19 mouse cellular contexts compared by ENCODE assay signal in the genomic region with DNA sequence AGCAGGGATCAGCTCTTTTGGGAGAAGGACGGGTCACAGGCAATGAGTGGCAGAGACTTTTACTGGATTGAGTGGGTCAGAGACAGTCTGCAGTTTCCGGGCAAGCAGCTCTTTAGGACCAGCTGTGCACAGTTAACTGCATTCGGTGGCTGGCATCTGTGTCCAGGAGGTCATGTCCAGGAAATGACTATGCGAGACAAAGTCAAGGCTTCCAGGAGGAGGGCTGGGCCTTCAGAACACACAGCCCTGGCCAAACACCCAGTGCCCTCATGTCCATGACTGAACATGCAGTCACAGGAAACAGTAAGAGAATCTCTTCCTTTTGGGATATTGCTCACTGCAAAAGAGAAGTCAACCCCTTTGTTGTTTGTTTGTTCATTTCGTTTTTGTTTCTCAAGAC.
"Had no signal": no experiment of that assay in that cellular context is flagged by ENCODE, and none has a peak within 500 bp of the region (broad histone marks: within the 10 kb centered on the region; RNA-seq: fewer than 3 reads in every experiment).

No protein-coding gene starts in this region.

- H3K36me3 ChIP-seq: kidney, embryonic 15.5 days; liver, embryonic 13.5 days; lung, embryonic 15.5 days; neural tube, embryonic 12.5 days; neural tube, embryonic 15.5 days had no signal

- H3K4me1 ChIP-seq: kidney, embryonic 15.5 days; liver, embryonic 13.5 days; lung, embryonic 15.5 days; neural tube, embryonic 12.5 days; neural tube, embryonic 15.5 days had no signal

- H3K9ac ChIP-seq: kidney, embryonic 15.5 days; liver, embryonic 13.5 days; lung, embryonic 15.5 days; neural tube, embryonic 12.5 days; neural tube, embryonic 15.5 days had no signal

- H3K27me3 ChIP-seq: kidney, embryonic 15.5 days; liver, embryonic 13.5 days; lung, embryonic 15.5 days; neural tube, embryonic 12.5 days; neural tube, embryonic 15.5 days had no signal

- H3K4me3 ChIP-seq: kidney, embryonic 15.5 days; layer of hippocampus, adult 2 months; liver, embryonic 13.5 days; lung, embryonic 15.5 days; neural tube, embryonic 12.5 days; neural tube, embryonic 15.5 days had no signal

- DNase-seq: kidney, adult 11 months; kidney, adult 8-10 months; kidney, postnatal 14 days; layer of hippocampus, adult 9-11 months; liver, embryonic 13.5 days; midbrain, embryonic 14.5 days; right cerebral cortex, adult 18-20 months; right cerebral cortex, postnatal 14 days; right cerebral cortex, postnatal 4 days; thymus, adult 2 months; thymus, postnatal 14 days; thymus, postnatal 4 days had no signal

- H3K4me2 ChIP-seq: kidney, embryonic 15.5 days; liver, embryonic 13.5 days; lung, embryonic 15.5 days; midbrain, embryonic 11.5 days; neural tube, embryonic 12.5 days; neural tube, embryonic 15.5 days had no signal

- H3K27ac ChIP-seq: kidney, embryonic 15.5 days; layer of hippocampus, adult 2 months; liver, embryonic 13.5 days; lung, embryonic 15.5 days; neural tube, embryonic 12.5 days; neural tube, embryonic 15.5 days; stomach, postnatal 0 days had no signal

- H3K9me3 ChIP-seq: kidney, embryonic 15.5 days; liver, embryonic 13.5 days; lung, embryonic 15.5 days; neural tube, embryonic 12.5 days; neural tube, embryonic 15.5 days had no signal
